Mouse (Mus musculus) brain, adult 2 months (tissue): ENCODE measurements at regions not wholly inside any gene's neighbourhood (a gene's known extent, or its start where the extent isn't known, plus 50 kb on each side); places are given as distances from the start of the nearest gene placed in this dataset.
A peak's percentile ranks its signal among the peaks of the same experiment; 100 is the strongest.

Experiments used
- DNase-seq: peaks from one replicate; pipeline ENCODE4 v3.0.0; 2011; ENCODE audit warnings: low read depth, low spot score

GRCm38 (mm10) chr13:31330731-31331130 lies 225.2 kb upstream of the Foxq1 start:
- DNase-seq: no peak

GRCm38 (mm10) chr13:31334981-31335380 lies 221.0 kb upstream of the Foxq1 start:
- no peak for DNase-seq

- DNase-seq: no peak
Measured at GRCm38 (mm10) chr13:31337631-31338030, 218.3 kb upstream of the Foxq1 start.

GRCm38 (mm10) chr13:31339386-31339785 lies 216.5 kb upstream of the Foxq1 start:
- no peak for DNase-seq

- DNase-seq: no peak
Measured at GRCm38 (mm10) chr13:31339901-31340300, 216.0 kb upstream of the Foxq1 start.

- no peak for DNase-seq
Measured at GRCm38 (mm10) chr13:31340363-31340948, 215.5 kb upstream of the Foxq1 start.

GRCm38 (mm10) chr13:31341282-31342100 lies 214.4 kb upstream of the Foxq1 start:
- peak; percentile 48 for DNase-seq

GRCm38 (mm10) chr13:31346205-31346604 lies 209.7 kb upstream of the Foxq1 start:
- DNase-seq: no peak

- no peak for DNase-seq
Measured at GRCm38 (mm10) chr13:31347000-31347399, 208.9 kb upstream of the Foxq1 start.

GRCm38 (mm10) chr13:31349671-31350070 lies 206.3 kb upstream of the Foxq1 start:
- DNase-seq: no peak

- DNase-seq: peak; percentile 27
Measured at GRCm38 (mm10) chr13:31351481-31351880, 204.5 kb upstream of the Foxq1 start.

- no peak for DNase-seq
Measured at GRCm38 (mm10) chr13:31352825-31353224, 203.1 kb upstream of the Foxq1 start.

- no peak for DNase-seq
Measured at GRCm38 (mm10) chr13:31359353-31359752, 196.6 kb upstream of the Foxq1 start.

- peak; percentile 25 for DNase-seq
Measured at GRCm38 (mm10) chr13:31362386-31362785, 193.5 kb upstream of the Foxq1 start.

- peak; percentile 38 for DNase-seq
Measured at GRCm38 (mm10) chr13:31364369-31364768, 191.6 kb upstream of the Foxq1 start.

- no peak for DNase-seq
Measured at GRCm38 (mm10) chr13:31367226-31367625, 188.7 kb upstream of the Foxq1 start.

GRCm38 (mm10) chr13:31369182-31369581 lies 186.8 kb upstream of the Foxq1 start:
- no peak for DNase-seq

- DNase-seq: no peak
Measured at GRCm38 (mm10) chr13:31370873-31371272, 185.1 kb upstream of the Foxq1 start.

GRCm38 (mm10) chr13:31374006-31374405 lies 181.9 kb upstream of the Foxq1 start:
- peak; percentile 32 for DNase-seq

- DNase-seq: no peak
Measured at GRCm38 (mm10) chr13:31393421-31394215, 162.3 kb upstream of the Foxq1 start.

GRCm38 (mm10) chr13:31396216-31396910 lies 159.6 kb upstream of the Foxq1 start:
- DNase-seq: no peak

- no peak for DNase-seq
Measured at GRCm38 (mm10) chr13:31397246-31397645, 158.7 kb upstream of the Foxq1 start.
